Mouse (Mus musculus) CH12.LX (cell line): ENCODE data around the gene Fosl1. TPM values are rescaled to one million over a fixed set of nuclear protein-coding genes. Genes with fewer than 3 reads are reported as not detected.

ENCODE experiments used
- DNase-seq: peaks from one replicate; pipeline ENCODE4 v3.0.0-alpha.2; 2013; ENCODE audit errors: extremely low read depth
- H3K27ac ChIP-seq: 2 replicates; pipeline ENCODE4 v1.5.1; 2012; ENCODE audit warnings: low read depth, mild to moderate bottlenecking, control low read depth, moderate library complexity; ENCODE audit not compliant: insufficient read depth
- H3K27me3 ChIP-seq: replicated peaks from 2 replicates; pipeline ENCODE3; 2012; ENCODE audit warnings: inconsistent platforms
- H3K36me3 ChIP-seq, 2 experiments: replicated peaks in 1 of 2; 2 replicates each; pipeline versions ENCODE3 to v1.6.1; 2012; ENCODE audit warnings: inconsistent platforms in 1 of 2, low read length in 1 of 2, mild to moderate bottlenecking in 1 of 2, mixed read lengths in 1 of 2, moderate library complexity in 1 of 2; ENCODE audit not compliant: control insufficient read depth in 1 of 2, insufficient read depth in 1 of 2
- H3K4me1 ChIP-seq, 2 experiments: 2 replicates each; pipeline ENCODE4 v1.6.1; 2012; ENCODE audit warnings: inconsistent platforms in 1 of 2, moderate library complexity in 1 of 2; ENCODE audit not compliant: insufficient read depth in 2 of 2, control insufficient read depth in 1 of 2
- H3K4me2 ChIP-seq: 2 replicates; pipeline ENCODE4 v1.6.1; 2012; ENCODE audit warnings: low read depth, mild to moderate bottlenecking, control low read depth; ENCODE audit not compliant: poor library complexity, insufficient read depth, severe bottlenecking
- H3K4me3 ChIP-seq, 3 experiments: fragments of 150-350 bp in 1 of 3; sonication (generic) in 1 of 3; replicated peaks in 1 of 3; 2 replicates each; pipeline versions ENCODE3 to v1.5.1; 2011 to 2012; ENCODE audit warnings: low read depth in 2 of 3, low read length in 2 of 3, mild to moderate bottlenecking in 2 of 3, moderate library complexity in 2 of 3, control low read depth in 1 of 3, improper control_type of control experiment in 1 of 3, inconsistent platforms in 1 of 3, mixed read lengths in 1 of 3; ENCODE audit not compliant: poor library complexity in 1 of 3
- H3K79me2 ChIP-seq: replicated peaks from 2 replicates; pipeline ENCODE4 v1.6.1; 2012; ENCODE audit warnings: mild to moderate bottlenecking, moderate library complexity; ENCODE audit not compliant: control insufficient read depth, poor library complexity, insufficient read depth, severe bottlenecking; ENCODE audit errors: extremely low read depth
- H3K9ac ChIP-seq: 2 replicates; pipeline ENCODE4 v1.6.1; 2012; ENCODE audit warnings: low read depth, mild to moderate bottlenecking, control low read depth, moderate library complexity; ENCODE audit not compliant: insufficient read depth
- H3K9me3 ChIP-seq: replicated peaks from 2 replicates; pipeline ENCODE3; 2012; ENCODE audit warnings: low read length, inconsistent platforms, mixed read lengths
- BHLHE40 ChIP-seq: IDR thresholded peaks from 2 replicates; pipeline ENCODE4 v1.6.1; 2011; ENCODE audit warnings: mild to moderate bottlenecking, low read depth, low read length, improper control_type of control experiment
- CHD1 ChIP-seq: IDR thresholded peaks from 2 replicates; pipeline ENCODE4 v1.6.1; 2012; ENCODE audit warnings: low read depth, low read length, improper control_type of control experiment, inconsistent platforms
- CTCF ChIP-seq, 2 experiments: IDR thresholded peaks in 1 of 2; conservative IDR thresholded peaks in 1 of 2; 2 replicates each; pipeline ENCODE4 v1.5.1; 2011 to 2012; ENCODE audit warnings: low read depth in 2 of 2, low read length in 2 of 2, improper control_type of control experiment in 1 of 2, inconsistent platforms in 1 of 2, mild to moderate bottlenecking in 1 of 2, moderate library complexity in 1 of 2
- EP300 ChIP-seq: IDR thresholded peaks from 2 replicates; pipeline ENCODE4 v1.6.1; 2011; ENCODE audit warnings: low read length, improper control_type of control experiment
- ETS1 ChIP-seq: conservative IDR thresholded peaks from 2 replicates; pipeline ENCODE4 v1.6.1; 2012; ENCODE audit warnings: low read depth, mild to moderate bottlenecking, inconsistent platforms, low read length, improper control_type of control experiment, moderate library complexity
- JUND ChIP-seq: conservative IDR thresholded peaks from 2 replicates; pipeline ENCODE4 v1.6.1; 2011; ENCODE audit warnings: low read depth, low read length, improper control_type of control experiment
- KAT2A ChIP-seq: IDR thresholded peaks from 2 replicates; pipeline ENCODE4 v1.6.1; 2012; ENCODE audit warnings: low read length, improper control_type of control experiment, inconsistent platforms; ENCODE audit not compliant: insufficient replicate concordance
- MAFK ChIP-seq: IDR thresholded peaks from 2 replicates; pipeline ENCODE4 v1.6.1; 2011; ENCODE audit warnings: low read length, improper control_type of control experiment; ENCODE audit not compliant: insufficient replicate concordance
- MAX ChIP-seq: IDR thresholded peaks from 2 replicates; pipeline ENCODE4 v1.6.1; 2011; ENCODE audit warnings: low read length, improper control_type of control experiment
- MAZ ChIP-seq: IDR thresholded peaks from 2 replicates; pipeline ENCODE4 v1.6.1; 2012; ENCODE audit warnings: low read depth, mild to moderate bottlenecking, inconsistent platforms, low read length, improper control_type of control experiment, moderate library complexity
- MEF2A ChIP-seq: IDR thresholded peaks from 2 replicates; pipeline ENCODE4 v1.6.1; 2014; ENCODE audit warnings: low read depth, mild to moderate bottlenecking, inconsistent platforms, low read length, improper control_type of control experiment, borderline replicate concordance
- MXI1 ChIP-seq: IDR thresholded peaks from 2 replicates; pipeline ENCODE4 v1.6.1; 2011; ENCODE audit warnings: mild to moderate bottlenecking, low read depth, low read length, improper control_type of control experiment
- NRF1 ChIP-seq: IDR thresholded peaks from 2 replicates; pipeline ENCODE4 v1.6.1; 2014; ENCODE audit warnings: low read depth, mild to moderate bottlenecking, inconsistent platforms, low read length, improper control_type of control experiment, moderate library complexity
- RAD21 ChIP-seq: IDR thresholded peaks from 2 replicates; pipeline ENCODE4 v1.6.1; 2011; ENCODE audit warnings: low read depth, mild to moderate bottlenecking, low read length, improper control_type of control experiment, moderate library complexity
- RCOR1 ChIP-seq: conservative IDR thresholded peaks from 2 replicates; pipeline ENCODE4 v1.6.1; 2012; ENCODE audit warnings: low read depth, mild to moderate bottlenecking, inconsistent platforms, low read length, improper control_type of control experiment
- SIN3A ChIP-seq: IDR thresholded peaks from 2 replicates; pipeline ENCODE4 v1.6.1; 2012; ENCODE audit warnings: low read length, improper control_type of control experiment, inconsistent platforms
- SMC3 ChIP-seq: IDR thresholded peaks from 2 replicates; pipeline ENCODE4 v1.6.1; 2011; ENCODE audit warnings: low read depth, low read length, improper control_type of control experiment
- TBP ChIP-seq: conservative IDR thresholded peaks from 2 replicates; pipeline ENCODE4 v1.6.1; 2011; ENCODE audit warnings: low read depth, low read length, improper control_type of control experiment
- TCF12 ChIP-seq: IDR thresholded peaks from 2 replicates; pipeline ENCODE4 v1.6.1; 2014; ENCODE audit warnings: low read depth, mild to moderate bottlenecking, inconsistent platforms, low read length, improper control_type of control experiment
- ZC3H11A ChIP-seq: IDR thresholded peaks from 2 replicates; pipeline ENCODE4 v1.6.1; 2012; ENCODE audit warnings: low read depth, mild to moderate bottlenecking, inconsistent platforms, low read length, improper control_type of control experiment
- dilution Hi-C: fragments of 300-500 bp; cut with MboI; formaldehyde crosslinking; loops from 2 replicates; pipeline ENCODE4 v1.14.3; 2020; ENCODE audit warnings: low sequenced_read_pairs; ENCODE audit not compliant: extremely low pct_unique_long_range_greater_than_20kb, extremely low pct_ligation_motif_present
- in situ Hi-C: fragments of 300-500 bp; cut with MboI; formaldehyde crosslinking; loops from 3 replicates; pipeline ENCODE4 v1.14.3; 2019; ENCODE audit warnings: low sequenced_read_pairs, low pct_ligation_motif_present, low pct_unique_long_range_greater_than_20kb, mixed read lengths
- polyA plus RNA-seq: library from polyadenylated mRNA; unstranded; fragments of >175 nt; gene quantifications from 2 replicates; pipeline ENCODE4 v1.2.1, GENCODE M21; 2012; ENCODE audit warnings: low read depth; ENCODE audit not compliant: insufficient read length
- total RNA-seq, 2 experiments: library from RNA; depleted of rRNA; stranded (reverse); fragments of 300-350 nt in 1 of 2; fragments of >200 nt in 1 of 2; gene quantifications; 2 replicates each; pipeline ENCODE4 v1.2.3; 2012 to 2014

Fosl1 gene
- total and polyA plus RNA-seq, 3 experiments = not detected

GRCm38 (mm10) chr19:5422267-5422666 lies 25.1 kb upstream of the Fosl1 start:
- in situ Hi-C loops = no loop called here
- dilution Hi-C loops = no loop called here
- no peak overlapping the region for H3K4me2 ChIP-seq
- H3K27ac ChIP-seq = no peak overlapping the region
- no peaks in the 10 kb centered on the region for H3K27me3 ChIP-seq
- DNase-seq = no peak
- H3K9me3 ChIP-seq = no peaks in the 10 kb centered on the region
- TF ChIP-seq SMC3 = no peak
- no peak for TF ChIP-seq RCOR1
- TF ChIP-seq SIN3A = no peak
- no peak for TF ChIP-seq RAD21
- no peak for TF ChIP-seq MAX
- TF ChIP-seq BHLHE40 = no peak
- no peak for TF ChIP-seq ZC3H11A
- TF ChIP-seq, all 38 proteins: peak for 0
- Histone ChIP-seq H3K9ac (no peak overlapping the region), H3K4me3 (no peak overlapping the region), H3K79me2 (no peaks in the 10 kb centered on the region; the same call in 1 of the 2 replicates), H3K36me3 (peaks cover 35 to 72% of the 10 kb centered on the region in 2 experiments), H3K4me1 (peaks cover 16 to 32% of the 10 kb centered on the region in 2 experiments)

GRCm38 (mm10) chr19:5422895-5423443 lies 24.4 kb upstream of the Fosl1 start:
- H3K4me1 ChIP-seq = peaks cover 16 to 32% of the 10 kb centered on the region in 2 experiments
- no peak overlapping the region for H3K9ac ChIP-seq
- no peak overlapping the region for H3K27ac ChIP-seq
- no peaks in the 10 kb centered on the region for H3K9me3 ChIP-seq
- no peaks in the 10 kb centered on the region; the same call in 1 of the 2 replicates for H3K79me2 ChIP-seq
- H3K36me3 ChIP-seq = peaks cover 35 to 68% of the 10 kb centered on the region in 2 experiments
- in situ Hi-C loops = no loop called here
- H3K4me2 ChIP-seq = no peak overlapping the region
- TF ChIP-seq KAT2A = no peak
- TF ChIP-seq MAZ = no peak
- no peak for TF ChIP-seq MAFK
- TF ChIP-seq RAD21 = no peak
- no peak for TF ChIP-seq JUND
- no peak for TF ChIP-seq TCF12
- TF ChIP-seq MEF2A = no peak
- TF ChIP-seq BHLHE40 = no peak
- TF ChIP-seq NRF1 = no peak
- no peak for TF ChIP-seq CHD1
- TF ChIP-seq TBP = no peak
- TF ChIP-seq SIN3A = no peak
- TF ChIP-seq MXI1 = no peak
- no peak for TF ChIP-seq EP300
- no peak for TF ChIP-seq ETS1
- TF ChIP-seq CTCF (conservative IDR thresholded peaks at IDR 0.05 in 1 of 2, IDR thresholded peaks at IDR 0.05 in 1 of 2; ENCODE audit: low read depth in 2 of 2, low read length in 2 of 2) = no peak
- no peak for TF ChIP-seq MAX
- TF ChIP-seq, all 38 proteins: peak for 0
- dilution Hi-C loops = no loop called here
- Histone ChIP-seq H3K4me3 (no peak overlapping the region), H3K27me3 (no peaks in the 10 kb centered on the region)
- DNase-seq = no peak
